In genomic region chr3:26333239-26333811, GRCm38 (mm10) we compare ENCODE assay signal across 9 mouse cellular contexts. TPM values are rescaled to one million over a fixed set of nuclear protein-coding genes. Genes with fewer than 3 reads are reported as not detected.
DNase-seq lines count a peak whose midpoint lies in the region; ATAC-seq and TF ChIP-seq lines count a peak whose summit lies in the region.
"Had no signal": no experiment of that assay in that cellular context is flagged by ENCODE, and none has a peak within 500 bp of the region (broad histone marks: within the 10 kb centered on the region; RNA-seq: fewer than 3 reads in every experiment).

No protein-coding gene starts in this region.

- peak overlapping the region; percentile 88 for H3K4me2 ChIP-seq in lung, embryonic 14.5 days
- H3K4me2 ChIP-seq in embryonic facial prominence, embryonic 12.5 days (replicated peaks), result peak overlapping the region; percentile 91
- H3K4me2 ChIP-seq in intestine, embryonic 14.5 days (ENCODE audit: low read length), result peak overlapping the region; percentile 58
- H3K4me2 ChIP-seq in liver, embryonic 11.5 days, result peak overlapping the region; percentile 64

- under 1% methylated on average over 37 of the region's 41 CpGs for WGBS in lung, embryonic 14.5 days
- WGBS in embryonic facial prominence, embryonic 12.5 days, result under 1% methylated on average over 41 of the region's 41 CpGs
- WGBS in intestine, embryonic 14.5 days, result 0% methylated on average over 34 of the region's 41 CpGs
- 2% methylated on average over 39 of the region's 41 CpGs for WGBS in liver, embryonic 11.5 days

- H3K9ac ChIP-seq in lung, embryonic 14.5 days, result peak overlapping the region; percentile 36
- peak overlapping the region; percentile 40 for H3K9ac ChIP-seq in embryonic facial prominence, embryonic 12.5 days
- H3K9ac ChIP-seq in intestine, embryonic 14.5 days (ENCODE audit: low read length), result peak overlapping the region; percentile 37
- H3K9ac ChIP-seq in liver, embryonic 11.5 days (ENCODE audit: low read depth, low read length), result no peak overlapping the region

- H3K4me1 ChIP-seq in lung, embryonic 14.5 days (ENCODE audit: insufficient read depth), result no peaks in the 10 kb centered on the region; the same call in 1 of the 2 replicates
- peaks cover 7% of the 10 kb centered on the region; the same call in 1 of the 2 replicates for H3K4me1 ChIP-seq in embryonic facial prominence, embryonic 12.5 days
- peaks cover 4% of the 10 kb centered on the region for H3K4me1 ChIP-seq in intestine, embryonic 14.5 days (replicated peaks; ENCODE audit: control insufficient read depth, insufficient read depth, low read length)
- no peaks in the 10 kb centered on the region for H3K4me1 ChIP-seq in liver, embryonic 11.5 days (replicated peaks; ENCODE audit: control insufficient read depth, insufficient read depth, low read length)

- no peak overlapping the region for H3K27ac ChIP-seq in lung, embryonic 14.5 days (ENCODE audit: low read depth)
- no peak overlapping the region for H3K27ac ChIP-seq in embryonic facial prominence, embryonic 12.5 days
- no peak overlapping the region for H3K27ac ChIP-seq in intestine, embryonic 14.5 days (ENCODE audit: low read depth)
- no peak overlapping the region for H3K27ac ChIP-seq in liver, embryonic 11.5 days (ENCODE audit: low read depth, low read length)

- H3K27me3 ChIP-seq in lung, embryonic 14.5 days (ENCODE audit: insufficient read depth, low read length), result peaks cover 44% of the 10 kb centered on the region
- peaks cover 28% of the 10 kb centered on the region for H3K27me3 ChIP-seq in embryonic facial prominence, embryonic 12.5 days
- peaks cover 25% of the 10 kb centered on the region for H3K27me3 ChIP-seq in intestine, embryonic 14.5 days (replicated peaks; ENCODE audit: control insufficient read depth, insufficient read depth, low read length)
- peaks cover 46% of the 10 kb centered on the region for H3K27me3 ChIP-seq in liver, embryonic 11.5 days (replicated peaks; ENCODE audit: control insufficient read depth, insufficient read depth, low read length)

- no peak for TF ChIP-seq CTCF in lung, embryonic 14.5 days (IDR thresholded peaks at IDR 0.05; ENCODE audit: low read depth)

- peak; percentile 79; the same call in 1 of the 2 replicates for ATAC-seq in lung, embryonic 14.5 days (ENCODE audit: insufficient read depth)
- peak; percentile 60; the same call in 1 of the 2 replicates for ATAC-seq in embryonic facial prominence, embryonic 12.5 days (ENCODE audit: insufficient number of reproducible peaks, insufficient read depth, low FRiP score, low TSS enrichment)
- peak; percentile 67 for ATAC-seq in intestine, embryonic 14.5 days (replicated peaks; ENCODE audit: low FRiP score, low TSS enrichment, low read depth)
- ATAC-seq in liver, embryonic 11.5 days (replicated peaks; ENCODE audit: low FRiP score), result no peak

- DNase-seq in lung, embryonic 14.5 days, result peak; percentile 58
- no peak for DNase-seq in lung, postnatal 14 days
- DNase-seq in intestine, embryonic 14.5 days (ENCODE audit: low spot score), result peak; percentile 78
- peak; percentile 42 for DNase-seq in liver, embryonic 11.5 days (ENCODE audit: low spot score)
- DNase-seq in right cerebral cortex, postnatal 25 days, result peak; percentile 64
- DNase-seq in spleen, postnatal 36 days (ENCODE audit: low spot score in 2 of 2), result no peak
- DNase-seq in thymus, postnatal 25 days, result no peak

- H3K36me3 ChIP-seq in lung, embryonic 14.5 days (ENCODE audit: insufficient read depth), result no peaks in the 10 kb centered on the region
- no peaks in the 10 kb centered on the region for H3K36me3 ChIP-seq in embryonic facial prominence, embryonic 12.5 days
- H3K36me3 ChIP-seq in intestine, embryonic 14.5 days (ENCODE audit: control insufficient read depth, insufficient read depth, low read length), result no peaks in the 10 kb centered on the region
- no peaks in the 10 kb centered on the region for H3K36me3 ChIP-seq in liver, embryonic 11.5 days (ENCODE audit: control insufficient read depth, insufficient read depth, low read length)

- no peaks in the 10 kb centered on the region for H3K9me3 ChIP-seq in lung, embryonic 14.5 days (ENCODE audit: low read depth, low read length)
- H3K9me3 ChIP-seq in embryonic facial prominence, embryonic 12.5 days, result no peaks in the 10 kb centered on the region
- H3K9me3 ChIP-seq in intestine, embryonic 14.5 days (ENCODE audit: control insufficient read depth, low read length), result no peaks in the 10 kb centered on the region
- H3K9me3 ChIP-seq in liver, embryonic 11.5 days (ENCODE audit: control insufficient read depth, low read length), result no peaks in the 10 kb centered on the region

- H3K4me3 ChIP-seq in lung, embryonic 14.5 days (ENCODE audit: low read depth, low read length), result peak overlapping the region; percentile 46
- peak overlapping the region; percentile 52 for H3K4me3 ChIP-seq in embryonic facial prominence, embryonic 12.5 days
- peak overlapping the region; percentile 47 for H3K4me3 ChIP-seq in intestine, embryonic 14.5 days (ENCODE audit: low read depth, low read length)
- peak overlapping the region; percentile 34 for H3K4me3 ChIP-seq in liver, embryonic 11.5 days (ENCODE audit: low read depth, low read length)
- H3K4me3 ChIP-seq: myocyte had no signal

RNA-seq across cellular contexts. Expression of gene Nlgn1, which starts 1.1 kb away (rescaled TPM):
- 1.3 and 1.6 TPM in 2 replicates for polyA plus RNA-seq in lung, embryonic 14.5 days (2014; fragmentation: Nextera tagmentation; extraction: Ambion mirVana)
- 3.3 and 3.6 TPM in 2 replicates for polyA plus RNA-seq in embryonic facial prominence, embryonic 12.5 days (2016; fragmentation: Nextera tagmentation; extraction: Ambion mirVana)
- polyA plus RNA-seq in intestine, embryonic 14.5 days (2014; fragmentation: Nextera tagmentation; extraction: Ambion mirVana), result 2.7 and 4.2 TPM in 2 replicates
- 0.05 and 0.11 TPM in 2 replicates for polyA plus RNA-seq in liver, embryonic 11.5 days (2014; fragmentation: Nextera tagmentation; extraction: Ambion mirVana)
- polyA plus RNA-seq: myocyte had no signal

Comparison
In these comparisons a context has a peak if more than half of its experiments do, and no peak if none do; other contexts are left out.
1. DNase-seq: peak in lung, embryonic 14.5 days (single experiment), intestine, embryonic 14.5 days (single experiment), liver, embryonic 11.5 days (single experiment) and right cerebral cortex, postnatal 25 days (single experiment); none in lung, postnatal 14 days (single experiment), spleen, postnatal 36 days (0 of 2) and thymus, postnatal 25 days (single experiment).
2. Peak in every context shown above with its lines, with median percentiles within 50 percentile points of each other: H3K4me2 ChIP-seq and H3K4me3 ChIP-seq.